Mouse (Mus musculus) urinary bladder, postnatal 36 days (tissue): ENCODE measurements around the gene Camk1.
A peak's percentile ranks its signal among the peaks of the same experiment; 100 is the strongest.
"Not testable (repeated sequence)": the region's sequence is repeated elsewhere in the genome, so short reads cannot be mapped to it uniquely, and the experiment has no call there.

ENCODE experiments used
- DNase-seq, 2 experiments: peaks; one replicate each; pipeline ENCODE4 v3.0.0; 2022; ENCODE audit warnings: low spot score in 2 of 2, mixed read lengths in 1 of 2

Camk1 gene

GRCm38 (mm10) chr6:113361476-113361875, 17.7 kb upstream of the Camk1 start:
- no peak for DNase-seq

GRCm38 (mm10) chr6:113353696-113354095, 9.9 kb upstream of the Camk1 start:
- DNase-seq, result no peak

- no peak for DNase-seq
Measured at GRCm38 (mm10) chr6:113352820-113353219, 9.0 kb upstream of the Camk1 start.

- no peak for DNase-seq
Measured at GRCm38 (mm10) chr6:113351653-113352052, 7.9 kb upstream of the Camk1 start.

GRCm38 (mm10) chr6:113351161-113351560, 7.4 kb upstream of the Camk1 start:
- no peak for DNase-seq

- DNase-seq, result no peak
Measured at GRCm38 (mm10) chr6:113350538-113350937, 6.8 kb upstream of the Camk1 start.

- DNase-seq, result no peak
Measured at GRCm38 (mm10) chr6:113346897-113347296, 3.1 kb upstream of the Camk1 start.

GRCm38 (mm10) chr6:113344321-113344720, 537 bp upstream of the Camk1 start:
- peak; percentile 46 to 84 for DNase-seq

- no peak for DNase-seq
Measured at GRCm38 (mm10) chr6:113342297-113342696, 1.5 kb downstream of the Camk1 start.

- DNase-seq, result no peak
Measured at GRCm38 (mm10) chr6:113341574-113341973, 2.2 kb downstream of the Camk1 start.

- no peak for DNase-seq
Measured at GRCm38 (mm10) chr6:113336852-113337620, 6.7 kb downstream of the Camk1 start.

- DNase-seq, result no peak
Measured at GRCm38 (mm10) chr6:113334216-113334615, 9.6 kb downstream of the Camk1 start.

GRCm38 (mm10) chr6:113333137-113333950, 10.4 kb downstream of the Camk1 start:
- DNase-seq, result no peak

- DNase-seq, result not testable (repeated sequence)
Measured at GRCm38 (mm10) chr6:113332734-113333133, 11.1 kb downstream of the Camk1 start.

- no peak for DNase-seq
Measured at GRCm38 (mm10) chr6:113331721-113332120, 12.1 kb downstream of the Camk1 start.

- DNase-seq, result no peak
Measured at GRCm38 (mm10) chr6:113330547-113330946, 13.2 kb downstream of the Camk1 start.

GRCm38 (mm10) chr6:113329396-113329795, 14.4 kb downstream of the Camk1 start:
- no peak for DNase-seq

- peak; percentile 93 to 98 for DNase-seq
Measured at GRCm38 (mm10) chr6:113326533-113327315, 17.1 kb downstream of the Camk1 start, which contains the start of gene Ogg1. Gene Ogg1, plus strand, starts transcription at chr6:113326972.

GRCm38 (mm10) chr6:113315972-113316371, 27.8 kb downstream of the Camk1 start:
- no peak for DNase-seq

- DNase-seq, result peak in 1 of 2 experiments; percentile 15
Measured at GRCm38 (mm10) chr6:113308141-113308540, 35.6 kb downstream of the Camk1 start.

- DNase-seq, result peak; percentile 30 to 57
Measured at GRCm38 (mm10) chr6:113307481-113308121, 36.2 kb downstream of the Camk1 start.

GRCm38 (mm10) chr6:113306986-113307349, 36.8 kb downstream of the Camk1 start, which contains the start of gene Brpf1:
Gene Brpf1, plus strand, starts transcription at chr6:113307137.
- DNase-seq, result no peak
